Mouse (Mus musculus): ENCODE data around the gene Sbf1.

The Sbf1 gene

DNA sequence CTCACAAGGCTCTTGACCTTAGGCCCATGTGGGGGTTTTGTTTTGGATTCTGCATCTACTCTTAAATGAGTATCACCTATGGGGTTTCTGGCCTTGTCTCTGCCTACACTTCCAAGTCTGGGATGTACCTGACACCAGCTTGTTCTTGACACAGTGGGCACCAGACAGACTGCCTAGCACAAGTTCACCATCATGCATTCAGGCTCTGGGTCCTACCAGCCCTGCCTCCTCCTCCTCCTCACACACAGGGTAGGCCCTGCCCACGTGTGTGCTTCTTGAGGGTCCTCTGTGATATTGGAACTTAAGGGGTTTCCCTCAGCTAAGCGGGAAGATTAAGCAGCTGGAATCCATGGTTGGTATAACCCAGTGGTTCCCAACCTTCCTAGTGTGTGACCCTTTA, 31.0 kb downstream of the Sbf1 start:
- no peak for DNase-seq (ENCODE audit: low spot score in 2 of 2)

GRCm38 (mm10) chr15:89282546-89282945, 32.6 kb downstream of the Sbf1 start:
- DNase-seq (ENCODE audit: low spot score in 2 of 2): no peak

DNA sequence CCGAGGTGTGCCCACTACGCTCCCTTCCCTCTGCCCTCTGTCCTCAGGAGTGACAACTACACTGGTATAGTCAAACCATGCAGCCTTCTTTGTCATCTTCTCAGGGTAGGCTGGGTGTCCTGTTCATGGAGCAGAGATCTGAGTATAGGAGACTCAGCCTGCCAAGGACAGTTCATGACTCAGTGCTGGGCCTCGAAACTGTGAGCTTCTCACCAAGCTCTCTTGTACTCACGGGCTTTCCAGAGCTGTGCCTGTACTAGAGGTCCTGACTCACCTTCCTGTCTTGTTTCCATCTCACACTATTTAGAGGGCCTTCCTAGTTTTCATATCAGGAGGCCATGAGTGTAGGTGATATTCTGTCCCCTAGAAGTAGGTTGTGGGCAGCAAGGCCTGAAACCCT, 37.7 kb downstream of the Sbf1 start:
- DNase-seq (ENCODE audit: low spot score in 2 of 2): no peak

GRCm38 (mm10) chr15:89275497-89275896, 39.6 kb downstream of the Sbf1 start:
- DNase-seq (ENCODE audit: low spot score in 2 of 2): no peak

- DNase-seq (ENCODE audit: low spot score in 2 of 2): no peak
These were observed 50.6 kb downstream of the Sbf1 start for GRCm38 (mm10) chr15:89264485-89264884.

DNA sequence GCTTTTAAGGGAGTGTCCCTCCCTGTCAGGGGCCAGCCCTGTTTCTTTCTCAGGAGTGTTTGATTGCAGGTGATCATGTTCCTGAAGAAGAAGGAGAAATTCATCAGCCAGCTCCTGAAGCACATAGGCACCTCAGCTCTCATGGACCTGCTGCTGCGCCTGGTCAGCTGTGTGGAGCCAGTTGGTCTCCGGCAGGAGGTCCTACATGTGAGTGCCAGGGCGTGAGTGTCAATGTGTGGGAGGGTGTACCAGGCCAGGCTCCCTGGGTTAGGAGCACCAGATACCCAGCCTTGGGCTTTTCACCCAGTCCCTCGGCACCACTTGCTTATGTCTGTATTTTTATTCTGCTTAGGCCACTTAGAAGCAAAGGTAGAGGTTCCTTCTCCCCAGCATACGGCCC, 56.1 kb downstream of the Sbf1 start:
- no peak for DNase-seq (ENCODE audit: low spot score in 2 of 2)

DNA sequence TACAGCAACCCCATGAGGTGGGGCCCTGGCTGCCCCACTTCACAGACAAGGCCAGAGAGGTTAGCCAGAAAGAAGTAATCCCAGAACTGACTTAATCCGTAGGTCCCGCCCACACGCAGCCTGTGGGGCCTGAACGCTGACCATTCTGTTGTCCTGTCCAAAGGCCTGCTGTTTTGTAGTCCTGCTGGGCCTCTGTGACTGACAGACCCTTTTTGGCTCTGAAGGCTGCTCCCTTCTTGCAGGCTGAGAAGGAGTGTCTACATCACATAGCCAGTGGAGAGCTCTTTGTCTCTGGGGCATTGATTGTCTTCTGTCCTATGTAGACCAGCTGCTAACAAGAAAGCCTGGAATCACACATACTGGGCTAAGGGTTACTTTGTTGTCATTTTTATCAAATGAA, 59.8 kb downstream of the Sbf1 start:
- DNase-seq (ENCODE audit: low spot score in 2 of 2): no peak

DNA sequence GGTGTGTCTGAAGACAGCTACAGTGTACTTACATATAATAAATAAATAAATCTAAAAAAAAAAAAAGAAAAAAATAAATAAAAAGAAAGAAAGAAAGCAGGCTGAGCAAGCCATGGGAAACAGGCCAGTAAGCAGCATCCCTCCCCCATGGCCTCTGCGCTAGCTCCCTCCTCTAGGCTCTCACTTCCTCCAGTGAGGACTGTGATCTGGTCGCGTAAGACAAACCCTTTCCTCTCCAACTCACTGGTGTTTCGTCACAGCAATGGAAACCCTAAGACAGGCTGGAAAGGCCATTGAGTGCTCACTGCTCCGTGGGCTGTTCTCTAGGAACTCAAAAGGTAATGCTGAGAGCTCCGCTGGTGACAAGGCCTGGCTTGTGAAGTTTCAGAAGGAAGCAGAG, 66.0 kb downstream of the Sbf1 start:
- no peak for DNase-seq (ENCODE audit: low spot score in 2 of 2)

DNA sequence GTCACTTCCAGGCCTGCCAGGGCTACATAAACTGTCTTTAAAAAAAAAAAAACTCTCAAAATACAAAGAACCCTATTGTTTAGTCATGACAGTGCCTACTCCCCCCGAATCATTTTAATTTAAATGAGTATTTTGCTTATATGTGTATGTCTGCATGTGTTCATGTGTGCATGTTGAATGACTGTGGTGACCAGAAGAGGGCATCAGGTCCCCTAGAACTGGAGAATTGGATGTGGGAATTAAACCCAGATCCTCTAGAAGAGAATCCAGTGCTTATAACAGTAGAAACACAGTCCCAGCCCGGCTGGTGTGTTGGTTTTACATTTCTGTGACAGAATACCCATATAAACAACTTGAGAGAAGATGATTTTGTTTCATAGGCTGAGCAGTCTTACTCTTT, 74.1 kb downstream of the Sbf1 start:
- no peak for DNase-seq (ENCODE audit: low spot score in 2 of 2)

DNA sequence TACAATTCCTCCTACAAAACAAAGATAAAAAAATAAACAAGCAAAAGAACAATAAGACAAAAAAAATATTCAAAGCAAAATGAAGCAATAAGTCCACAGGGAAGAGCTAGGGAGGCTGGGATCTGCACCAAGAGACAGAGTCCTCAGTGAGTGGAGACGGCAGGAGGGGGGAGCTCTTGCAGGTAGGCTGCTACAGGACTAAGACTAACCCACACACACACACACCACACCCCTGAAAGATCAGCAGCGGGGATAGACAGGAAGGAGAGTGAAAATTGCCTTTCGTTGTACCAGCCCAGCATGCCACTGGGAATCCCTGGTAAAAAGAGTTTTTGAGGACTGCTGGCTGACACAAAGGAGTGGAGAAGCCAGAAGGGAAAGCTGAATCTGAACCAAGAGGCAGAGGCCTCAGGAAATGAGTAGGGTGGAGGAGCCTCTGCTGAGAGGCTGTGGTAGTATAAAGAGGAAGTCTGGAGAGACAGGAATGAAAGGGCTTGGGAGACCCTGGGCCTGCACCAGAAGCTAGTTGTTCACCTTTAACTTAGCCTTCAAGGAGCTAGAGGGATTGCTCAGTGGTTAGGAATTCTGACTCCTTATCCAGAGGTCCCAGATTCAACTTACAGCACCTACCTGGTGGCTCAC, 75.2 kb downstream of the Sbf1 start:
- no peak for DNase-seq (ENCODE audit: low spot score in 2 of 2)

Data from spleen, postnatal 10 days (tissue).